Mouse (Mus musculus): Measurements from ENCODE around the gene Stra6l.

Stra6l gene

GRCm38 (mm10) chr4:45848109-45848824 lies at the start of gene Stra6l:
TSS of gene Stra6l (plus strand) at chr4:45848664.
- DNase-seq (ENCODE audit: low spot score in 2 of 2), result no peak

- peak; percentile 52 to 61 for DNase-seq (ENCODE audit: low spot score in 2 of 2)
Measured at GRCm38 (mm10) chr4:45798964-45799363, 49.5 kb upstream of the Stra6l start, which contains the start of gene Aldh1b1. TSS of gene Aldh1b1 (plus strand) at chr4:45799022.

DNA sequence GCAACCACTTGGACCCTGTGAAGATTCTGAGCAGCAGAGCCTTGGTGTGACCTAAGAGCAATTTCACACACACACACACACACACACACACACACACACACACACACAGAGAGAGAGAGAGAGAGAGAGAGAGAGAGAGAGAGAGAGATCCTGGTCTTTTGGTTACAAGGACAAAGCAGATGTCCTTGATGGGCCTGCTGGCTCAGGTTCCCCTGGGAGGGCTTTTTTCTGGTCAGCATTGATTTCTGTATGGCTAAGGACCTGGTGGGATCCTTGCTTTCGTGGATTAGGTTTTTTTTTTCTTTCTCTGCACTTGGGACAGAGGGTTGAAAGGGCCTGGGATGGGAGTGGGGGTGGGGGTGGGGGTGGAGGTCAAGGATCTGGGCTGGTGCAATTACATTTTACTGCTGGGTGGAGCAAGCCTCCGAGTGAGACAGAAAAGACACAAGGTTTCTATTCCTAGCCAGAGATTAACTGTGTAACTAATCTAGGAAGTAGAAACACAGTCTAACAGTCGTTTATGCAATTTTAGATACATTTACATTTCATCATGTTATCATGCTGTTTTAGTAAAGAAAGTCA lies 48.4 kb upstream of the Stra6l start:
- DNase-seq (ENCODE audit: low spot score in 2 of 2), result no peak

GRCm38 (mm10) chr4:45802900-45803299 lies 45.6 kb upstream of the Stra6l start:
- DNase-seq (ENCODE audit: low spot score in 2 of 2), result no peak

GRCm38 (mm10) chr4:45808034-45808433 lies 40.4 kb upstream of the Stra6l start:
- no peak for DNase-seq (ENCODE audit: low spot score in 2 of 2)

DNA sequence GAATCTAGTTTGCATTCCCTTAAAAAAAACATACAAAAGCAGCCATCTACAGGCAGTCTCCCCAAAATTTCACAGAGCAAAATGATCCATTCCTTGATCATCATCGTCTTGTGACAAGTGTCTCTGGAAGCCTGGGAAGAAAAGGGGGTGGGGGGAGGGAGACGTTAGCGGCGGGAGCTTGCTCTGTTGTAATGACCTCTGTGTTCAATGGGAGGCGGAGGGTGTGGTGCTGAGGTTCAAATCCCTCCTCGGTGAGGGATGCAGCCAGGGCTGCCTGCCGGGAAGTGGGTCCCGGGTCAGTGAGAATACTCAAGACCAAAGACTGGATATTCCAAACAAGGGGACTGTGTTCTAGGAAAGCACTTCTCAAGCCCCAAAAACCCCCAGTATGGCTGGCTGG lies 37.2 kb upstream of the Stra6l start:
- DNase-seq (ENCODE audit: low spot score in 2 of 2), result no peak

- no peak for DNase-seq (ENCODE audit: low spot score in 2 of 2)
Measured at GRCm38 (mm10) chr4:45815542-45815941, 32.9 kb upstream of the Stra6l start.

DNA sequence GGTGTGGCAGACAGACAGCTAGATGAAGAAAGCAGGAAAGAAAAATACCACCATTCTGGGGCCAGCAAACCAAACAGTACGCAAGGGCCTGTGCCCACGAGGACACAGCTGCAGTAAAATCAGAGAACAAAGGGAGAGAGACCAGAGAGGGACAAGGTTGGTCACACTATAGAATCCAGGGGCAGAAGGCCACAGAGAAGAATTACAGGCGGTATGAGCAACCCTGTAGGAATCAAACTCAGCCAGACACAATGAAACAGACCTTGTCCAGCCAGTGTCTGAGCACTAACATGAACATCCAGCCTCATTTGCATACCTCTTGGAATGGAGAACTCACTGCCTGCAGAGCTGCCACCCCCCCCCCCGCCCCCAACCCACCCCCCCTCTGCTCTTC lies 29.7 kb upstream of the Stra6l start:
- no peak for DNase-seq (ENCODE audit: low spot score in 2 of 2)

DNA sequence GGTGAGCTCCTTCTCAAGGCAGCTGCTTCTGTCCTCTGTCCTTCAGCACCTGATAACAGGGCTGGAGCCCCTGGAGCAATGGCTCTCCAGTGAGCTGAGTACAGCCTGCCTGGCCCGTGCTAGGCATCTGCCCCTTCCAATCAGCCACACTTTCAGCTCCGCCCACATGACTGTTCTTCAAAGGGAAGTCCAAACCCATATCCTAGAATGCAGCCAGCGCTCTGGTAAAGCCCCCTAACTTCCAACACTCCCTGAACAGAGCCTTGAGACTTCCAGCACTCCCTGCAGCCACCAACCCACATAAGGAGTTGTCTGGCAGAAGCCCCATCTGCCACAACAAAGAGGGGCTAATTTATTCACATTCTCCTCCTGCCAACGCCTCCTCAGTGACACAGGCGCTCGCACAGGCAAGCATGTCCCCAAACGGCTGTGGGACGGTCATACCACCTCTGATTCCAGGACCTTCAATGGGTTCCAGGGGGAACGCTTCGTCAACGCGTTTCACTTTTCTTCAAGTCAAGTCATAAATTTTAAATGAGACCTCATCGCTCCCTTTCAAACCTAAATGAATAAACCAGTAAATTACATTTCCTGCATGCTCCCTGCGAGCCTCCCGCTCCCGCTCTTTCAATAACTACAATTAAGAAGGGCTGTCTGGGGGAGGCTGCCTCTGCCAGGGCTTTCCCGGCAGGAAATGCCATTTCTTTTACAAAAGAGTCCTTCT lies 29.1 kb upstream of the Stra6l start:
- DNase-seq (ENCODE audit: low spot score in 2 of 2), result peak in 1 of 2 experiments; percentile 46

- peak in 1 of 2 experiments; percentile 45 for DNase-seq (ENCODE audit: low spot score in 2 of 2)
Measured at GRCm38 (mm10) chr4:45820074-45820830, 28.2 kb upstream of the Stra6l start.

GRCm38 (mm10) chr4:45821995-45822394 lies 26.5 kb upstream of the Stra6l start:
- no peak for DNase-seq (ENCODE audit: low spot score in 2 of 2)

DNA sequence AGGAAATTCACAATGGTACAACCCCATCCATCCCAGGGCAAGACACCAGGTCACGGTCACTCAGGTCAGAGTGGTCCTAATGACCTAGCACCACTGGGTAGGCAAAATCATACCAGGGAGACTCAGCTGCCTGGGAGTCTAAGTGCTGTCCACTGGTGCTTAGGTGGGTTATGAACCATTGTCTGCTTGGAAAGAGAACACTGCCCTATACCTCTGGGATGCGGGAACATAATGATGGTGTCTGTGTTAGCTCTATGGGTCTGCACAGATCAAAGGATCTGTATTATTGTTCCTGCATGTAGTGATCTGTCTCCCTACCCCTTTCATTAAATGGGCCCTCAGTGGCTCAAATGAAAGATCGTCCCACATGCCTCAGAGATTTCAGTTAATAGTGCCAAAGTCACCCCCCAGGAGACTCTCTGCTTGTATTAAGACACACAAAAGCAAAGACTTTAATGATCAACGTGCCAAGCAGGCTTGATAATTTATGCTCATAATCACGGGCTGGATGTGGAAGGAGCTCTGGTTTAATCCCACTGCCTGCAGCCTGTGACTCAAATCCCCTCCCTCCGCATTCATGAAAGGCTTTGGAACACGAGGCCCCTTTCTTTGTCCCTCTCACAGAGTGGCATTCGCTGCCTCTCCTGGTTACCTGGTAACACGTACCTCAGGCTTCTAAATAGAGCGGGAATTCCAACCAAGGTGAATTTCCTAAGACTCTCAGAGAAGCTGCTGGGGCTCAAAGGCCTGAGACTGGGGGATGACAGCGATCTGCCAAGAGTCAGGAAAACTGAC lies 25.5 kb upstream of the Stra6l start:
- no peak for DNase-seq (ENCODE audit: low spot score in 2 of 2)

- DNase-seq (ENCODE audit: low spot score in 2 of 2), result no peak
Measured at GRCm38 (mm10) chr4:45824049-45824760, 24.3 kb upstream of the Stra6l start.

- DNase-seq (ENCODE audit: low spot score in 2 of 2), result no peak
Measured at GRCm38 (mm10) chr4:45824761-45825556, 23.5 kb upstream of the Stra6l start.

DNA sequence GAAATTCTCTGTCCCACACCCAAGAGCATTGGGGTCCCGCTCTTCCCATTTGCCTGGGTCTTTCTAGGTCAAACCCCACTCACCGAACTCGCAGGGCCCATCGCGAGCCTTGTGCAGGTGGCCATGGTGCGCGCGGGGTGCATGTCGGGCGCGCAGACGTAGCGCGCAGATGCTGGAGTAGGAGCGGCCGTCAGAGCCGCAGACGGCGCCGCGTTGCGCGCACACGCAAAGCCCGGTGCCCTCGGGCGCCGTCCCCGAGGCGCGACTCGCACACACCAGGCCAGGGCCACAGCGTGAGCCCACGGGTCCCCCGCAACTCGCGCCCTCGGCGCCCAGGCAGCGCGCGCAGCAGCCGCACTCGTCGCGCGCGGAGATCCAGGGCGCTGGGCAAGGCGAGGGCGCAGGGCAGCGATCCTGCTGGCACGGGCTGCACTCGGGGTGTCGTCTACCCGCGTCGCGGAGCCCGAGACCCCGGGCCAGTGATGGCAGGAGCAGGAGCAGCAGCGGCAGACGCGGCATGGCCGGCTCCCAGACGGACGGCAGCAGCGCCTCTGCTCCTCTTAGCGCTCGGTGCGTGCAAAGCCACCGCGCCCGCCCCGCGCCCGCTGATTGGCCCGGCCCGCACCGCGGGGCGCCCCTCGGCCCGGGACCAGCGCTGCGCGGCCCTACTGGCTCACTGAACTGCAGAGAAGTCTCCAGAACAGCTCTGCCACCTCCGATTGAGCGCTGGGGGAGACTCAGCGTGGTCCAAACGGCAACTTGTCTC lies 22.0 kb upstream of the Stra6l start, which contains the start of gene Igfbpl1:
Gene Igfbpl1 (minus strand): TSS at position 649 of the 766 bp plus-strand sequence.
- no peak for DNase-seq (ENCODE audit: low spot score in 2 of 2)

DNA sequence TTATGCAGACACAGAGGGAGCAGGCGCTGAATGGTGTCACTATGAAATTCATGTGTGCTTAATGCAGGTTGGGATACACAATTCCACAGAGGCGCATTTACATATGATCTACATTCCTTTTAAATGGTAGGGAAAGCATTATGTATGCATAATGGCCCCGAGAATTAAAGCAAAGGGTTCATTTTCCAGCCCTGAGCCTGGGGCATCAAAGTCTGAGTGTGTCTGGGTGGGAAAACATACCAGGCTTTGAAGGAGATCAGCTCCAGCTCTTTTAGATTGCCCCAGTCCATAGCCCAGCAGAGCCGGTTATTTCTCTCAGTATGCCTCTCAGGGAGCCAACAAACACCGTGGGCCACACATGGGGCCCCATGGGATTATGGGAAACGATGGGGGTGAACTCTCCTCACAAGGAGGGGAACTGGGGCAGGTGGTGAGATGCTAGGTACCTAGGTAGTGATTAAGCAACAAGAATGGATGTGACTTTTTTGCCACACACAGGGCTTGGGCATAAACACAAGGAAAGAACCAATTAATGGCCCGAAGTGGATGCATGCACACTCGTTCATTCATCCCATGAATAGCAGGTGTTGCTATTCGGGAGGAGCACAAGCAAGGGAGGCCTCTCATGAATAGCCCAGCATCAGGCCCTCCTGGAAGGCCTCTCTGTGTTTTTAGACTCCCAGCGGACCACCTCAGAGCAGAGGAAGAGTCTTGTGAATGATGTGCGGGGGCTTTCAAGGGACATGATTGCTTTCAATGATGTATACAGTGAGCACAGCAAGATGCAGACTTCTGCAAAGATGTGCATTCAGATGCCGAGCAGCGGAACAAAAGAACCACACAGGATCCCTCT lies 18.3 kb upstream of the Stra6l start:
- DNase-seq (ENCODE audit: low spot score in 2 of 2), result no peak

- DNase-seq (ENCODE audit: low spot score in 2 of 2), result peak; percentile 52 to 66
Measured at GRCm38 (mm10) chr4:45831996-45832395, 16.5 kb upstream of the Stra6l start.

DNA sequence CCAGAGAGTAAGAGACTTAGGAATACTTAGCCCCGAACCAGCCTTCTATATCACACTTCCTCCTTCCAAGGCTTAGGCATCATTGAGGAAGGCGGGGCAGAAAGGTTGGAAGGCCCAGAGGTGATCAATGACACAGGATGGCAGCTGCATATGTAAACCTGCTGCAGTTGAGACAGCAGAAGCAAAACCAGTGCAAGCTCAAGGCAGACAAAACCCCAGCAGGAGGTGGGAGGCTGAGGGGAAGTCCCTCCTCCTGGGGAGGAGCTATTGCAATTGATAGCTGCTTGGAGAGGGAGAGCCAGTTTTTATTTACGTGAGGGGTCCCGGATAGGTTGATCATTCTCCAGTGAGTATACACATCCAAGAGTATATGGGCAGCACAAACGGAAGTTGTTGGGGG lies 15.0 kb upstream of the Stra6l start:
- DNase-seq (ENCODE audit: low spot score in 2 of 2), result no peak

Measured in right cerebral cortex, postnatal 36 days (tissue).